Mouse (Mus musculus): ENCODE data around the gene Gprasp1.
"Not testable (repeated sequence)": the region's sequence is repeated elsewhere in the genome, so short reads cannot be mapped to it uniquely, and the experiment has no call there.

- TF ChIP-seq CTCF (IDR thresholded peaks at IDR 0.05; ENCODE audit: low read depth, low read length); POLR2A (IDR thresholded peaks at IDR 0.05; ENCODE audit: borderline replicate concordance, low read depth, low read length): not testable (repeated sequence)
Observed at GRCm38 (mm10) chrX:135797212-135797644, 54.7 kb downstream of the Gprasp1 start, which contains the start of gene Bhlhb9.

All from bone marrow macrophage, adult 2 months (primary cell).